Mouse (Mus musculus): ENCODE data around the gene Bpgm.
A peak's percentile ranks its signal among the peaks of the same experiment; 100 is the strongest.

Gene Bpgm

DNA sequence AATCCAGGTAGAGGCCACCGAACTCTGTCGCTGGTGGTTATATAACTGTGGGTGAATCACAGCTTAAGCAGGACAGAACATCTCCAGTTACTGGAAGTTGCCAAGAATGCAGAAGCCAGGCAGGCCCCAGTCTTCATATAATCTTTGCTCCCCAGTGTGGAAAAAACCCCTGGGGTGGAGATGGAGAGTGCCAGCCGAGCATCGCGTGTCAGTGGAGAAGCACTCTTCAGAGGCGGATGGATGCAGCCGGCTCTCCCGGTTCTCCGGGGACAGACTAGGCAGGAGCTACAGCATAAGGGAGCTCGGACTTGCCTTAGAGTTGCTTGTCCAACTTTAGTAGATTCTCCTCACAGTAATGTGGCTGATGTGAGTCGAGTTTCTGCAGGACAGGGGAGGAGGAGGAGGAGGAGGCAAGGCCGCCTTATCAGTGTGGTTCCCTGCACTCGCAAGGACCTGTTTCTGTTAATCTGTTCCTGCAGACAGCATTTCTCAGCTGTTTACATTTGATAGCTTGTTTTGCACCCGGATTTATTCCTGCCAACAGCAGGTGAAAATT lies 10.1 kb downstream of the Bpgm start:
- no peak for DNase-seq (ENCODE audit: low spot score)

DNA sequence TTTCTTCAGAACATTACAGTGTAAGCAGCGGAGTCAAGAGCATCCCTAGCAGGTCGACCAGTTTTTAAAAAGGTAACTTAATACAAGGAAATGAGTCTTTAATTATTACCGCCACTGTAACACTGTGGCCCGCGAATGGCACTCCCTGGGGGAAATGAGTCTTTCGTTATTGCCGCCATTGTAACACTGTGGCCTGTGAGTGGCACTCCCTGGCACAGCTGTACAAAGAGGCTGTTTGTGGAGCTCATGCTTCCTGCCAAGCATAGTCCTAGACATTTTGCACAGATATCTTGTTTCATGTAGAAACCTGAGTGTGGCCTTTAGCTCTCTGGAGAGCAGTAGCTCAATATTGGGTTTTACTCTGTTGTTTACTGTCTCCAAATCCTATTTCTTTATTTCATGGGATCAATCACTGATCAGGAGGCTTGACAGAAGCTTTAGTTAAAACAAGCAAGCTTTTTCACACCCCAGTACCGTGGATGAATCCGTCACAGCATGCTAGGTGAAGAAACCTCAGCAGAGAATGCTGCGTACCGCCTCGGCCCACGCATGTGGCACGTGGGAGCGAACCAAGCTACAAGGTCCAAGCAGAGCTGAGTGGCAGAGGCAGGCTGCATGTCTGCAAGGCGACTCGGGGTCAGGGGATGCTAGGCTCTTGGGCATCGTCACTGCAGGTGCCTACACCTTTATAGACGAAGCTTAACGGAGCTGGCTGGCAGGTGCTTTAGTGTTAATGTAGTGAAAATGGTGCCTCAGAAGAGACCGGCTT lies 17.5 kb downstream of the Bpgm start:
- no peak for DNase-seq (ENCODE audit: low spot score)

DNA sequence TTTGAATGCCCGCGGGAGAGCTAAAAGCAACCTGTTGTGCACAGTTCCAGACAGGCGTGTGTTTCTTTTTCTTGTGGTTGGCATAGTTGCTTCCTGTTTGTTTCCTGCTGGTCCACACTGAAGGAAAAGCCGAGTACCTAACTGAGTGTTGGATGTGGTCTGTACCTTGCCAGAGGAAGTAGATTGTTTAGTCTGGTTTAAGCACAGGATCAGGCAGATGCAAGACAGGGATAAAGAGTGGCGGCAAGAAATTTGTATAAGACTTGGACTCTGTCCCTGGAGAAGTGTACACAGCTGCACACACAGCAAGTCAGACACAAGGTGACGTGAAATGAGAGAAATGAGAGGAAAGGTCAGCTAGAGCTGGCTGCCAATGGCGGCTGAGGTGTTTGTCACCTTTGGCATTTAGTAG lies 19.1 kb downstream of the Bpgm start:
- DNase-seq (ENCODE audit: low spot score), result no peak

GRCm38 (mm10) chr6:34497991-34498625 lies 22.1 kb downstream of the Bpgm start:
- DNase-seq (ENCODE audit: low spot score), result peak; percentile 12

- no peak for DNase-seq (ENCODE audit: low spot score)
Observed at GRCm38 (mm10) chr6:34502291-34502690, 26.3 kb downstream of the Bpgm start.

DNA sequence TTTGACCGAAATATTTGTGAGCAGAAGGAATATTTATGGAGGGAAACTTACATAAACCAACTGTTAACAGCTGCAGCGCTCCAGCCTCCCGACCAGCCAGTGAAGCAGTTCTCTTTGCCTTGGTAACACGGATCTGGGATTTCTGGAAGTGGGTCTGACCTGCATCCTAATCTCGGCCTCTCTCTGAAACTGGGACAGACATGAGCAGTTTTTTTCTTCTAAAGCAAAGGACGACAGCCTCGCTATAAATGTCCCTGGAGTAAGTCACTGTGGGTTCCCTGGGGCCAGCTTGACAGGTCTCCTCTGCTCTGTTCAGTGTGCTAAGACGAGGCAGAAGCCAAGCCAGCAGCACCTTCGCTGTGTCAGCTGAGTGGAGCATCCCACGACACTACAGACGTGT lies 29.9 kb downstream of the Bpgm start:
- DNase-seq (ENCODE audit: low spot score), result no peak

DNA sequence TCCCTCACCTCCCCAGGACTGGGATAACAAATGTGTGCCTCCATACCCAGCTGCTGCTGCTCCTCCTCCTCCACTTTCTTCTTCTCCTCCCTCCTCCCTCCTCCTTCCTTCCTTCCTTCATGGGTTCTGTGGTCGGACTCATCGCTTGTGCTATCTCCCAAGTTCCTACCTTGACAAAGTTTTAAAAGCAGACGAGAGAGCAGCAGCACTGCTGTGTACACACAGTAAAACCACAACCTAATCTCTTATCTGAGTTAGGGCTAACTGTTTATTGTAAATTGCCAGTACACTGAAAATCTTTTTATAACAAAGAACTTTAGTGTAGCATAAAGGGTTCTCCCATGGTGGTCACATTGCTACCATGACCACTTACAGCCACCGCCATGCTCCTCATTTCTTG lies 31.6 kb downstream of the Bpgm start:
- no peak for DNase-seq (ENCODE audit: low spot score)

DNA sequence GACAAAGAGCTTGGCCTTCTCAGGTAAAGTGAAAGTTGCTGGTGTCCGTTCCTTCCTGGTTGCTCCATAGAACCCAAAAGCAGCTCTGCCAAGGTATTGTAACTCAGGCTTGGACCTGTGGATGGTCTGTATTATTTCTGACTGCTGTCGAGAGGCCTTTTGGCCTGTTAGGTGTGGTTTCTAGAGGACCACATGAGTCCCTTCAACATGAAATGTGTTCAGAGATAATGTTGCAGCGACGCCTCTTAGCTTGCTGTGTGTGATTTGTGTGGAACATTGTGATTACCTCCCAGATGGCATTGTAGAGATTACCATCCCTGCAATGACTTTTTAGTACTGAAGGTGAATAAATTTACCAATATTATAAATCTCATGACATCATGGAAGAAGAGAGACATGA lies 32.0 kb downstream of the Bpgm start:
- DNase-seq (ENCODE audit: low spot score), result no peak

DNA sequence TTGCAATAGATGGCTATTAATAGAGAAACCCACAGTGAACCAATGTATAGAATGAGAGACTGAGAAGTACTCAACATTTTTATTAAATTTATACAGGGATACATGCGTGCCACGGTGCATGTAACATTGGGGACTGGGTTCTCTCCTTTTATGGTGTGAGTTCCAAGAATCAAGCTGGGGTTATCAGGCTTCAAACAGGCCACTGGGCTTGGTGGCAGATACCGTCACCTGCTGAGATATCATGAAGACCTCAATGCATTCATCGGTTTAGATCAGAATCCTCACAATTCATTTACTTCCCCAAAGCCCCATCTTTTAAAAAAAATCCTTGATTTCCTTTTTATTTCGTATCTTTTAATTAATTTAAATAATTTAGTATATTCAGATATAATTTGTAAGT lies 34.3 kb downstream of the Bpgm start:
- DNase-seq (ENCODE audit: low spot score), result no peak

GRCm38 (mm10) chr6:34511410-34511809 lies 35.4 kb downstream of the Bpgm start:
- peak; percentile 78 for DNase-seq (ENCODE audit: low spot score)

DNA sequence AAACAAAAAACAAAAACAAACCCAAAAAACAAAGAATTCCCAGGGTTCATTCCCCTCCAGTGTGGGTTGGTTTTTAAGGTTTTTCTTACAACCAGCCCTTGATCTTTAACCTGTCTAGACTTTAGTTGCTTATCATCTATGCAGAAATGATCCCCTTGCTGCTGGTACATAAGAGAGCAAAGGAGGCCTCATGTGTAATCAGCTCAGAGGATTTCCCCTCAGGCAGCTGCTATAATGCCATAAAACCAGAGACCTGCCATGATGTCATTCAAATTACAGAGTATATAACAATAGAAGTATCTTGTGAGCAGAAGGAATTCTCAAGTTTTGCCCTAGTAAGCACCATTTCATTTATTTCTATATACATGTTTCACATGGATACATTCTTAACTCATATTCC lies 36.7 kb downstream of the Bpgm start:
- DNase-seq (ENCODE audit: low spot score), result no peak

GRCm38 (mm10) chr6:34514655-34515054 lies 38.6 kb downstream of the Bpgm start:
- DNase-seq (ENCODE audit: low spot score), result no peak

DNA sequence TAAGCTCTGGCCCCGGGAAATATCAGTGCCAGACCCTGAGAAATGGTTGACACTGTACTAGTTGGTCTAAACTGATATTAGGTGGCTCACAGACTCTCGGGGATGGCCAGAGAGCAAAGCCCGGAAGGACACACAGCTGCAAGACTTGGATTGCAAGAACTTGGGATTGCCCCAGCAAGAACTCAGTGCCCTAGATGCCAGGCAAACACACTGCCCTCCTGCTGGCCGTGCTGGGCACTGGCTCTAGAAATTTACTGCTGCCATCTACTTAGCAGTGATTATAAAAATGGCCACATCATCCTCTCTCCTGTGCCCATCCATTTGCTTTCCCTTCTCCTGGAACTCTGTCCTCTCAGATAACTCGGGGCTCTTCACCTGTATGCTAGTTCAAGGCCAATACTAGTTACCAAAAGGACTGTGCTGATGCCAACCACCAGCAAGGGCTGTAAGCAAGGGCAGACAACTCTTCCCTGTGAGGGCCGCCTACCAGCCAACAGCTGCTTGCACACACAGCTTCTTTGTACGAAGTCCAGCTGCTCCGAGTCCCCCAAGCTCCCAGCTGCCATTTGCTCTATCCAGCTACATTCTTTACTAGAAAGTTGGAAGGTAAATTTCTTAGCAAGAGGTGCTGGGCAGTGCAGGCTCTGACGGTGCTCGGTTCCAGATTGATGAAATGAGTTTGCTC lies 39.2 kb downstream of the Bpgm start:
- DNase-seq (ENCODE audit: low spot score), result no peak

DNA sequence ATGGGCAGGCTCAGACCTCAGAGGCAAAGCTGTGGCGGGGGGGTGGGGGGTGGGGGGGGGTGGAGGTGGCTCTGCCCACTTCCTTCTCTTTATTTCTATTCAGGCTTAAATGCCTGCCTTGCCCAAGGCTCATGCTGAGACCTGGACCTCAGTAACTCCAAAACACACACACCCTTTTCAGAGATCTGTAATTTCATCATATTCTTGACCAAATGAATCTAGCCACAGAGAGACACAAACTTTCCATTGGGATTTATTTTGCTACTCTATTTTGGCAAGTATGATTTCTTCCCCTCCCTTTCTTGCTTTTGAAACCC lies 39.7 kb downstream of the Bpgm start:
- DNase-seq (ENCODE audit: low spot score), result no peak

DNA sequence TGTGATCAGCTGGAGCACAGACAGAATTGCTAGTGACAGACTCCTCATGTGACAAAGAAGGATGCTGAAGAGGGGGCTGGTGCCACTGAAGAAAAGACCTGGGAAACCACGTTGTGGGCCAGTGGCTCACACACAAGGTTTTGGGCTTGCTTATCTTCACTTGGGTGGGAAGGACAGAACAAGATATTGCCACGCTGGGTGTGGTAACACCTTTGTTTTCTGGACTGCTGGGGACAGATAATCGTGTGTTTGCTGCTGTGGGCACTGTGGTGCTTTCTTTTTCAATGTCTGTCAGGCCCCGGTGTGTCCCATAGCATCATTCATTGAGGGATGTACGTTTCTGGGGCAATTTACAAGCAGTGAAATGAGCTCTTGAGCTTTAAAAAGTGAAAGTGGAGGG lies 41.7 kb downstream of the Bpgm start:
- DNase-seq (ENCODE audit: low spot score), result no peak

DNA sequence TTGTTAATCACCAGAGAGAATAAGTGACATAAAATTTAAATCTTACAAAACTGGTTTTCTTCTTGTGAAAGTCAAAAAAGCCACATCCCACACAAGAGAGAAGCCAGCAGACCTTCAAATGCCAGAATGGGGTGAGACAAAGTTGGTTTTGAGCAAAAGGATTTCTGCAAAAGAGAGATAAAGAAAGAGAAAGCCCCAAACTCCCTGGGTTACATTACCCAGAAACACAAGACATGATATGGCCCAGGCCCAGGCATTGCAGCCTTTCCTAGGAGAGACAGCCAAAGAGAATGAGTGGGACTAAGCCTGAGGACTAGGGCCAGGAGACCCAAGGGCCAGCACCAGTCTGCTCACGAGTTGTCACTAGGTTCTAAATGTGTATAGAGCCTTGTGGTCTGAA lies 43.1 kb downstream of the Bpgm start:
- DNase-seq (ENCODE audit: low spot score), result no peak

DNA sequence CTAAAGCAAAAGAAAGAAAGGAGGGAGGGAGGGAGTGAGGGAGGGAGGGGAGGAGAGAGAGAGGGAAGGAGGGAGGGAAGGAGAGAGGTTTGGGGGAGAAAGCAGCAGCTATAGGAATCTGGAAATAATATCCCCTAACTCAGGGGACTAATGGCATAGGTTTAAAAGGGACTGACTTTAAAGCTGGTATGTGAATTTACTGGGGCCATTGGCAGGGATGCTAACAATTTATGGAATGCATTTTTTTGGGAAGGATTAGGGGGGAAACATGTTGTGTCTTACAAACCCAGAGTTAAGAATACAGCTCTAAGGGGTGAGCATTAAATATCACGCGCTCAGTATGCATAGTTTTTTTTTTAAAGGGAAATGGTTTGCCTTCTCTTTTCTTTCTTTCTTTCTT lies 44.5 kb downstream of the Bpgm start:
- no peak for DNase-seq (ENCODE audit: low spot score)

GRCm38 (mm10) chr6:34520912-34521311 lies 44.9 kb downstream of the Bpgm start:
- no peak for DNase-seq (ENCODE audit: low spot score)

- DNase-seq (ENCODE audit: low spot score), result no peak
Observed at GRCm38 (mm10) chr6:34523476-34523875, 47.5 kb downstream of the Bpgm start.

DNA sequence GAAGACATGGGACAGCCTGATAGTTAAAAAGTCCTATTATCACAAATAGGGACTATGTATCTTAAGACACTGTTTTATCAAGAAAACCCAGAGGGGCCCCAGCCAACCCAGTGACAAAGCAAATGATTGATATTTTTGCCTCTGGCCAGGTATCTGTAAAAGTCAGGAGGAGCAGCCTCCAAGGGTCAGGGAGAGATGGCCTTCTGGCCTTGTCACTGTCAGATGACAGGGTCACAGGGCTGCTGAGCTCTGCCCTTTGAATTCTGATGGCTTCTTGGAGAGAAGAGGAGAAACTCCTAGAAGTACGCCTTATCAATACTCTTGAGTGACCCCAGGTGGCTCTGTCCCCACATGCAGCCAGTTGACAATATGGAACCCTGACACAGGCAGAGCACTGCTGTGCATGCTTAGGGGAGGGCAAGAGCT lies 49.5 kb downstream of the Bpgm start:
- no peak for DNase-seq (ENCODE audit: low spot score)

DNA sequence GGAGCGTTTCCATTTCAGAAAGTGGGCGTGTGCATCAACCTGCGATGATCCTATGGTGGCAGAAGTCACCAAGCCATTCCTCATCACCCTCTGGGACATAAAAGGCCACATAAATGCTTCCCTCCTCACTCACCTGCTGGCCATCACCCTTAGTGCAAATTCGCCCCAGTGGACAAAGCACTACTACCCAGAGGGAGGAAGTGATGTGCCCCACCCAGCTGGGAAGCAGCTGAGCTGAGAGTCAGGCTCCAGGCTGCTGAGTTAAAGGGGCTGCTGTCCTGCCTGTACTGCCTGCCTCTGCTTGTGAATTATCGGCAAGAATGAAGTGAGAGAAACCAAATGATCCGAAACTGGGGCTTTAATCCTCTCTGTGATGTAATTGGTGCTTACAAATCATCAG lies 49.9 kb downstream of the Bpgm start:
- no peak for DNase-seq (ENCODE audit: low spot score)

- DNase-seq (ENCODE audit: low spot score), result no peak
Observed at GRCm38 (mm10) chr6:34526389-34526788, 50.4 kb downstream of the Bpgm start.

GRCm38 (mm10) chr6:34528131-34528530 lies 52.1 kb downstream of the Bpgm start:
- no peak for DNase-seq (ENCODE audit: low spot score)

All from MN1 (cell line).